Mouse (Mus musculus) olfactory bulb, adult 2 months (tissue): ENCODE results near the gene Ddx47.

ENCODE experiments used
- CTCF ChIP-seq: fragments of 200-500 bp; IDR thresholded peaks from 2 replicates; pipeline ENCODE4 v1.5.1; 2012; ENCODE audit warnings: low read depth, mild to moderate bottlenecking, low read length, moderate library complexity; ENCODE audit not compliant: insufficient read depth
- POLR2A ChIP-seq: fragments of 200-500 bp; IDR thresholded peaks from 2 replicates; pipeline ENCODE4 v1.6.1; 2012; ENCODE audit warnings: mild to moderate bottlenecking, low read depth, low read length, moderate library complexity; ENCODE audit not compliant: insufficient read depth

DNA sequence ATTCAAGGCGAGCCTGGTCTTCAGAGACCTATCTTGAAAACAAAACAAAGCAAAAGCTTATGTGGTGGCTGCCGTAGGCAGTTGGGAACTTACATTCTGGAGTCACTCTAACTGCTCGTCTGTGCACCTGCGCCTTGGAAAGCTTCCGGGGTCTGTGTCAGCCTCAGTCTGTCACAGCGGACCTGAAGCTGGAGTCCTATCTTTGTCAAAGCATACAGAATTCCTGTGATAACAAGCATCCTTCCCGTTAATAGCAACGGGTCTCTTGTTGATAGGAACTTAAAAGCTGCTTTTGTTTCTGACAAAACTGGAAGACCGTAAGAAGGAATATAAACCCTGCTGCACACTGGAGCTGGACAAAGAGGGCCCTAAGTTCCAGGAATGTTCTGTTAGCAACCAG is 23.0 kb upstream of the Ddx47 start:
- no peak for TF ChIP-seq CTCF
- TF ChIP-seq POLR2A: no peak
